Mouse (Mus musculus) effector memory CD4-positive, alpha-beta T cell, adult 7 months (primary cell): ENCODE measurements around the gene Mia. TPM values are rescaled to one million over a fixed set of nuclear protein-coding genes. Genes with fewer than 3 reads are reported as not detected.

Source experiments
- polyA plus RNA-seq: library from polyadenylated mRNA; unstranded; fragments of 100-300 nt; shearing (Covaris generic); gene quantifications from one replicate; pipeline ENCODE4 v1.2.1, GENCODE M21; 2017

Gene Mia
- polyA plus RNA-seq: not detected

DNA sequence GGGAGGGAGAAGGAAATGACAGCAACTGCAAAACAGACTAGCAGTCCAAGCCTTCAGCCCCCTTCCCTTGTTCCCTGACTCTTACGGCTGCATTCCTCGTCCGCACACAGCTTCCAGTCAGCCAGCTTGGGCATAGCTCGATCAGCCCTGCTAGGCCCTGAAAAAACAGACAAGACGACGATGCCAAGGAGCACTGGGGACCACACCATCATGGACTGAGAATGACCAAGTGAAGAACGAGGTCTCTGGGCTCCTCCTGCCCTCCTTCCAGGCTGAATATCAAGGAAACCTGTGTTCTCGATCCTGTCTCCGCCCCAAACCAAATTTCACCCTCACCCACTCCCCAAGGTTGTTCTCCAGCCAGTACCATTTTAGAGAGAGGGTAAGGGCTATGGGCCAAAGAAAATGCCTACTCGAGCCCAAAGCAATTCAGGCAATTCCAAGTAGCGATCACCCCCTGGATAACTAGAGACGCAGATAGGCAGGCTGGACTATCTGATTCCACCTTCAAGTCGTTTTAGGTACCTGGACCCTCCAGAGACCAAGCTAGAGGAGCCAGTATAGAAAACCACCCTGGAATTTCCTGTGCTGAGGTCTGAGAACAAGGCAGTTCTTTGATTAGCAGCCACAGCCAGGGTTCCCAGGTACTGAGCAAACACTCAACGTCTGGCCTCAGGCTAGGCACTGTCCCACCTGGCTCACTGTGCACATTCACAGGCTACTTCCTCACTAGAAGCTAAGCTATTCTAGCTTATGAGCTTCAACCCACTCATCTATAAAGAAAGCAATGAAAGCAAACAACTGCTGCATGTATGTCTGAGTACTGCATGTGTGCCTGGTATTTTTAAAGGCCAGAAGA, at the start of gene Mia, which contains the start of gene Gm21983:
Mia (minus strand) TSS at position 321 of the 859 bp plus-strand sequence.
Gm21983 (minus strand) TSS at position 250 of the 859 bp plus-strand sequence.

DNA sequence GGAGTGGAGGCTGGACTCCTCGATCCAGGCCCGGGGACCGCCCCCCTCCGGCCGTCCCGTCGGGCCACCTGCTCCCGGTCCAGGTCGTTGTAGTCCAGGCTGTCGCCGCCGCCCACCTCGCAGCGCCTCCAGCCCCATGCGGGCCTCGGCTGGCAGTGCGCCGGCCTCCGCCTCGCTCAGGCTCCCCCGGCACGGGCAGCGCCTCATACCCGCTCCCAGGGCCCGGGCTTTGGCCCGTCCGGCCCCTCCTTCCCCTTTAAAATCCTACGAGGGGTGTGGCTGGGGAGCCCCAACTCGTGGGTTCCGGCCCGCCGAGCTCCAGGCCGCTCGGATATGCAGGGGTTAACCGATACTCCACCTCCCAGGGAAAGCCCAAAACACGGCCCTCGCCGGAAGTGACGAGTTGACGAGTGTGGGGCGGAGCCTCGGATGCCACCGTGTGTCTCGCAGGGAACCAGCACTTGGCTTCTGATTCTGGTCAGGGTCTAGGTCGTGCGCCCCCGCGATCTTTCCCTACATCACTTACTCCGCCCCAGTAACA, 47.4 kb upstream of the Mia start, which contains the start of gene Itpkc:
Itpkc (minus strand) TSS at position 381 of the 541 bp plus-strand sequence.

DNA sequence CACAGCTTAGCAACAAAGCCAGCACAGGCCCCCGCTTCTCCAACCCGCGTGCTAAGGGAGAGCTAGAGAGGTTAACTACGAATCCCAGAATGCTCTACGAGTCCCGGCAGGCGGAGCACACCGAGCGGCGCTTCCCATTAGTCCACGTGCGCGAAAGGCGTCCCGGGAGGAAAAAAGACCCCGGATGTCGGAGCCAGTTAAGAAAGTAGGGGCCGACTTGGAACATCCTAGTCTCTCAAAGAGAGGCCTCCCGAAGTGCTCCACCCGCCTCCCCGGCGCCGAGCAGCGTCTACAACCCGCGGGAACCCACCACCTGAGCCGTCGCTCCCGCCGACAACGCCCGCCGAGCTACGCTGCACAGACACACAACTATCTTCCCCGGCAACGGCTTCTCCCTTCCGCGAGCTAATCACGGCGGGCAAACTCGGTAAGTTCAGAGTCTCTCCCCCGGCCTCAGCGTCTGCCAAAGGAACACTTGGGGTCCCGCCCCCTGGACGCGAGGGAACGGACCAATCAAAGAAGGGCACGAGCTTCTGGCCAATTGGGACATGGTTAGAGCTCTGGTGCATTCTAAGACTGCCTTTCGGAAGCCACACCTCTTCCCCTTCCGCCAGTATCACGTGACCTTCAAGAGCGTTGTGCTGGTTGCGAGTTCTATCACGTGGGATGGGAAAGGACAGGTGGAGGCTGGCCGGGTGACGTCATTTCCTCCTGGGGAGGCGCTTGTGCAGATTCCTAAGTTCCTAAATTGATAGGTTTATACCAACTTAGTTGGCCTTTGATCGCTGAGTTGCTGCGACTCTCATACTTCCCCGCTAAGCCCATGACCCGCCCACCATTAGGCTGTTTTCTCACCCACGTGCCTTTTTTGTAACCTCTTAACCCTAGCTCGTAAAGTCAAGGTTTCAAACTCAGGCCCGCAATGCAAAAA, 15.0 kb upstream of the Mia start, which contains the start of the genes BC024978 and Snrpa:
BC024978 (plus strand) TSS at position 101 of the 931 bp plus-strand sequence.
Snrpa (minus strand) TSS at position 591 of the 931 bp plus-strand sequence.

DNA sequence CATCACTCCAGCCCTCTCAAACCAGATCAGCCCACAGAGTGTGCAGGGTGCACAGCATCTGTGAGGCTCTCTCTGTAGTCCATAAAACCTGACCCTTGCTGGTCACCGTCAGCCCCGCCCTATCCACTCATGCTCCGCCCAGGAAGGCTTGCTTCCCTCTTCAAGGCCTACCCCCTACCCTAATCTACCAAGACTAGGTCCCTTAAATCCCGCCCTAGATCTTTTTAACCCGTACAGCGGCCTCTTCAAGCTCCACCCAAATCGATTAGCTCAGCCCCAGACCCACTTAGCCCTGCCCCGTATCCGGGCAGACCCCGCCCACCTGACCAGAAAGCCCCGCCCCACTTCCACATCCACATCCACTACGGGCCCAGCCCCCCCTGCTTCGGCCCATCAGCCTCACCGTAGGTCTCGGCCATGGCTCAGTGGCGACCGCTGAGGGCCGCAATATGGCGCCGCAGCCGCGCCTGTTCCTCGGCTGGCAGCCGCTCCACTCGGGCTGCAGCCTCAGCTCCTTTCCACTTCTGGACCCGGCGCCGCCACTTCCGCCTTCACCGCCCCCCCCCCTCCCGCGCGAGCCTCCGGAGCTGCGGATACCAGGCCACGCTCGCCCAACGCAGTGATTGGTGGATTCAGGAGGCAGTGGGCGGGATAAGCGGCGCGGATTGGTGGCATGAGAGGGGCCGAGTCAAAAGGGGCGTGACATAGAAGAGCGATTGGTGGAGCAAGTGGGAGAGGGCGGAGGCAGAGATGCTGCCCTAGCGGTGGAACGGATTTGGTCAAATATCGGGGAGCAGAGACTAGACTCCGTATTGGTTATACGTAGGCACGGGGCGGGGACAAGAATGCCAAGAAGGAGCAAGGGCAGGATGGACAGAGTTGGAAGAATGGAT, 2.4 kb downstream of the Mia start, which contains the start of gene Rab4b:
Rab4b (minus strand) TSS at position 573 of the 893 bp plus-strand sequence.

DNA sequence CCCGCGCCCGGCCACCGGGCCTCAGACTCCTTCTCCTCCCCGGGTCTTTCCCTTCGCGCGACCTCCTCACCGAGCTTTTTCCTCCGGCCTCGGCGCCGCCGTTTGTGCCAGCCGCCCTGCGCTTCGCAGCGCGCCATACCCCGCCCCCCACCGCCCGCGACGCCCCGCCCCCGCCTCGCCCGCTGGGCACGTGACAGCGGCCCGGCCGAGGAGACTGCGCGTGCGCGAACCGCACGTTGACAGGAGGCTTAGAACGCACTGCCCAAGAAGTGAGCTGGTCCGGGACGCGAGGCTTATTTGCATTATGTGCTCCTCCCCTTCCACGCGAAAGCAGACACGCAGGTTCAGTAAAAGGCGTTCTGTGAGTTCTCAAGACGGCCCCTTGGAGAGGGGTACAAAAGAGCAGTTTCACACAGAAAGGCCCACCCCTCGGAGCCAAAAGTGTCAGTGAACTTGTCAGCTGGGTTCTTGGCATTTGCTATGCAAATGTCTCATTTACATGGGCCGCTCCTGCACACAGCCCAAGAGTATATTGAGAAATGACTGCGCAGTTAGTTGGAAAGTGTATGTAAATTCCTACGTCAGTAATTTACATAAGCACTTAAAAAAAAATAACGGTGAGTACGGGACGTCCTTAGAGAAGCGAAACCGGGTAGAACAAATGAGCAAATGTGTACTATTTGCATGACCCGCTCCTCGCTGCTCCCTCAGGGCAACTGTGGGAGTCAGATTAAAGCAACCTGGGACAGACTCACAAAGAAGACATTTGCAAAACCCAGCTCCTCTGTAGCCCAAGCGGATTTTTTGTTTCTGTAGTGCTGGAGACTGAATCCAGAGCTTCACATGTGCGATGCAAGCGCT, 14.1 kb downstream of the Mia start, which contains the start of gene Egln2:
Egln2 (minus strand) TSS at position 189 of the 861 bp plus-strand sequence.

DNA sequence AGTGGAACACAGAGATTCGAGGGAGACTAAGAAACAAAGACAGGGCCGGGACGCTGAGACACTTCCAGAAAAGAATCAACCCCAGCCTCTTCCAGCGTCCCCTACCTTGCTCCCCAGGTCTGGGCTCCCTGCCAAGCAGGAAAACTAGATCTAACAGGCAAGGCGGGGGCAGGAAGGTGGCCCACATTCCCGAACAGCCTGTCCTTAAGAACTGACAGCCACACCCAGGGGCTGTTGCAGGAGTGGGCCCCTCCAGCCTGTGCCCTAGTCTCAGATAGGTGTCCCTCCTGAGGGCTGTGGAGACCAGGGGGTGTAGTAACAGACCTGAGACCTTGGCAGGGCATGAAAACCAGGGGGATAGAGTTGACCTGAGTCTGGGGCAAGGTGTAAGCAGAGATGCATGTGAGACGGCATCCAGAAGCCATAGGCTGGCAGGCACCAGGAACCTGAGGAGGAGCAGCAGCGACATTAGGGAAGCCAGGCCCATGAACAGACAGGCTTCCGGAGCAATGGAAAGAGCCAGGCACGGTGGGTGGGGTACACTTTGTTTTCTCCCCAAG, 27.7 kb downstream of the Mia start, which contains the start of gene Cyp2t4:
Cyp2t4 (plus strand) TSS at position 510 of the 560 bp plus-strand sequence.

Other genes with a start within 250 kb of the Mia start
- not detected for gene Cyp2a22, start 241.8 kb downstream of the Mia start, polyA plus RNA-seq
- gene Cyp2a12, start 152.1 kb downstream of the Mia start, polyA plus RNA-seq: 0.23 TPM
- gene Cyp2f2, start 61.2 kb downstream of the Mia start, polyA plus RNA-seq: not detected
- not detected for gene Cyp2t4, start 27.4 kb downstream of the Mia start, polyA plus RNA-seq
- gene Egln2, start 14.4 kb downstream of the Mia start, polyA plus RNA-seq: 63.9 TPM
- gene Rab4b, start 2.3 kb downstream of the Mia start, polyA plus RNA-seq: 137 TPM
- not detected for gene Gm21983, start 71 bp downstream of the Mia start, polyA plus RNA-seq
- gene BC024978, start 14.6 kb upstream of the Mia start, polyA plus RNA-seq: 3.5 TPM
- 65.8 TPM for gene Snrpa, start 15.1 kb upstream of the Mia start, polyA plus RNA-seq
- gene Itpkc, start 47.5 kb upstream of the Mia start, polyA plus RNA-seq: 20.9 TPM
- 12.7 TPM for gene Coq8b, start 51.9 kb upstream of the Mia start, polyA plus RNA-seq
- 1.9 TPM for gene Numbl, start 77.3 kb upstream of the Mia start, polyA plus RNA-seq
- 1.3 TPM for gene Ltbp4, start 156.5 kb upstream of the Mia start, polyA plus RNA-seq
- gene Shkbp1, start 174.9 kb upstream of the Mia start, polyA plus RNA-seq: 70.3 TPM
- gene Gm20479, start 176.3 kb upstream of the Mia start, polyA plus RNA-seq: not detected